Mouse (Mus musculus) ES-E14 (cell line): Measurements from ENCODE around the gene Tmem97. TPM values are rescaled to one million over a fixed set of nuclear protein-coding genes. Genes with fewer than 3 reads are reported as not detected.

Experiments
- DNase-seq: peaks from one replicate; pipeline ENCODE4 v3.0.0-alpha.2; 2013; ENCODE audit warnings: low read depth, low spot score
- H3K27ac ChIP-seq: 2 replicates; pipeline ENCODE4 v1.5.1; 2012; ENCODE audit warnings: low read depth, mild to moderate bottlenecking, low read length, moderate library complexity, mixed read lengths; ENCODE audit not compliant: poor library complexity, insufficient read depth, severe bottlenecking
- H3K36me3 ChIP-seq: 2 replicates; pipeline ENCODE4 v1.6.1; 2012; ENCODE audit warnings: mild to moderate bottlenecking, low read length, moderate library complexity, mixed read lengths; ENCODE audit not compliant: control insufficient read depth, poor library complexity, insufficient read depth, severe bottlenecking
- H3K4me1 ChIP-seq, 2 experiments: fragments of 150-350 bp in 1 of 2; sonication (generic) in 1 of 2; 2 replicates each; pipeline ENCODE4 v1.6.1; 2012; ENCODE audit warnings: low read length in 2 of 2, mild to moderate bottlenecking in 1 of 2, mixed read lengths in 1 of 2; ENCODE audit not compliant: control insufficient read depth in 2 of 2, insufficient read depth in 2 of 2, poor library complexity in 1 of 2
- H3K4me3 ChIP-seq, 2 experiments: fragments of 150-350 bp in 1 of 2; sonication (generic) in 1 of 2; 2 replicates each; pipeline ENCODE4 v1.5.1; 2012; ENCODE audit warnings: low read length in 2 of 2, low read depth in 1 of 2, mild to moderate bottlenecking in 1 of 2, mixed read lengths in 1 of 2; ENCODE audit not compliant: insufficient read depth in 1 of 2, poor library complexity in 1 of 2, severe bottlenecking in 1 of 2
- H3K9ac ChIP-seq: 2 replicates; pipeline ENCODE4 v1.6.1; 2012; ENCODE audit warnings: low read depth, mild to moderate bottlenecking, low read length, mixed read lengths; ENCODE audit not compliant: poor library complexity, insufficient read depth, severe bottlenecking
- H3K9me3 ChIP-seq: fragments of 150-350 bp; sonication (generic); 2 replicates; pipeline ENCODE4 v1.6.1; 2012; ENCODE audit warnings: low read depth, mild to moderate bottlenecking, low read length; ENCODE audit not compliant: control insufficient read depth, insufficient read depth
- CHD2 ChIP-seq: IDR thresholded peaks from 2 replicates; pipeline ENCODE4 v1.6.1; 2014; ENCODE audit warnings: mild to moderate bottlenecking, low read depth, low read length, inconsistent platforms
- HCFC1 ChIP-seq: IDR thresholded peaks from 2 replicates; pipeline ENCODE4 v1.6.1; 2012; ENCODE audit warnings: low read length, inconsistent platforms, borderline replicate concordance; ENCODE audit not compliant: insufficient read depth
- MAFK ChIP-seq: IDR thresholded peaks from 2 replicates; pipeline ENCODE4 v1.6.1; 2014; ENCODE audit warnings: mild to moderate bottlenecking, low read depth, low read length, inconsistent platforms; ENCODE audit not compliant: insufficient read depth
- ZC3H11A ChIP-seq: IDR thresholded peaks from 2 replicates; pipeline ENCODE4 v1.6.1; 2012; ENCODE audit warnings: low read depth, mild to moderate bottlenecking, inconsistent platforms, low read length, borderline replicate concordance
- ZNF384 ChIP-seq: IDR thresholded peaks from 2 replicates; pipeline ENCODE4 v1.6.1; 2012; ENCODE audit warnings: low read depth, low read length, inconsistent platforms
- in situ Hi-C, 2 experiments: fragments of 600-800 bp; cut with MboI; formaldehyde crosslinking; loops; one replicate each; pipeline ENCODE4 v1.15.1; 2025; ENCODE audit warnings: low sequenced_read_pairs in 2 of 2, inconsistent platforms in 1 of 2; ENCODE audit not compliant: unreplicated experiment in 2 of 2
- total RNA-seq: library from RNA; depleted of rRNA; stranded (reverse); fragments of 300-350 nt; gene quantifications from 2 replicates; pipeline ENCODE4 v1.2.3, GENCODE M21; 2012; rRNA removed

Gene Tmem97
- total RNA-seq, 1 experiment: 248 TPM

DNA sequence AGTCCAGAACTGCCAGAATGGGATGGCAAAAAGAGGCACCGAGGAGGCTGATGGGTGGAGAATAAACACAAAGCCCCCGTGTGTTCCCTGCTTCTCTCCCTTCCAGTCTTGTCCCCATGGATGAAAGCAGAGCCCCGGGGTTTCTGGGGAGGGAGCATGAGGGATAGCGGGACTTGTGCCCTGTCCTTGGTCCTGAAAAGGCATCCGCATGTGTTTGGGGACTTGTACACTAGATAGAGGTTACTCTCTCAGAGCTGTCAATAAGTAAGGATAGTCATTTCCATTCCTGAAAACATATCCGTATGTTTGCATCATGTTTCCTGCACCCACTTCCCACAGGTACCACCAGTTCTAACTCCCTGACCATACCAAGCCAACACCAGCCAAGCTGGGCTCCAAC, 54.7 kb downstream of the Tmem97 start:
- TF ChIP-seq ZC3H11A (no peak), ZNF384 (no peak), HCFC1 (no peak), MAFK (no peak), CHD2 (no peak)
- peak; percentile 63 for DNase-seq
- no peak overlapping the region for H3K27ac ChIP-seq
- H3K4me3 ChIP-seq: no peak overlapping the region
- no peaks in the 10 kb centered on the region for H3K36me3 ChIP-seq
- H3K9me3 ChIP-seq: no peaks in the 10 kb centered on the region
- peaks cover 2 to 4% of the 10 kb centered on the region in 2 experiments; a peak in 2 of 4 replicates for H3K4me1 ChIP-seq
- H3K9ac ChIP-seq: no peak overlapping the region
- in situ Hi-C loops: no loop called here

Other genes starting within 250 kb of the Tmem97 start
- gene Spag5, start 249.2 kb downstream of the Tmem97 start, total RNA-seq: 58.2 and 96.2 TPM in 2 replicates
- gene Aldoc, start 227.8 kb downstream of the Tmem97 start, total RNA-seq: 5.0 and 9.8 TPM in 2 replicates
- gene Pigs, start 222.4 kb downstream of the Tmem97 start, total RNA-seq: 45.7 and 78.9 TPM in 2 replicates
- 22.2 and 24.5 TPM in 2 replicates for gene Unc119, start 207.3 kb downstream of the Tmem97 start, total RNA-seq
- gene Foxn1, start 164.2 kb downstream of the Tmem97 start, total RNA-seq: not detected in 2 replicates
- gene Slc13a2, start 128.6 kb downstream of the Tmem97 start, total RNA-seq: 0.13 TPM in 1 of 2 replicates, not detected in the other
- gene Slc46a1, start 85.1 kb downstream of the Tmem97 start, total RNA-seq: 21.4 and 29.0 TPM in 2 replicates
- 3.7 and 5.0 TPM in 2 replicates for gene Sarm1, start 53.0 kb downstream of the Tmem97 start, total RNA-seq
- 0.26 TPM in 1 of 2 replicates, not detected in the other for gene Vtn, start 51.7 kb downstream of the Tmem97 start, total RNA-seq
- 0.31 and 0.32 TPM in 2 replicates for gene Sebox, start 47.3 kb downstream of the Tmem97 start, total RNA-seq
- gene Tmem199, start 38.6 kb downstream of the Tmem97 start, total RNA-seq: 73.1 and 73.8 TPM in 2 replicates
- 88.3 and 88.5 TPM in 2 replicates for gene Poldip2, start 38.6 kb downstream of the Tmem97 start, total RNA-seq
- 18.0 and 28.3 TPM in 2 replicates for gene Tnfaip1, start 14.4 kb downstream of the Tmem97 start, total RNA-seq
- 45.8 and 59.2 TPM in 2 replicates for gene Ift20, start 14.4 kb downstream of the Tmem97 start, total RNA-seq
- 20.9 and 24.7 TPM in 2 replicates for gene Nlk, start 146.6 kb upstream of the Tmem97 start, total RNA-seq
- 33.3 and 35.7 TPM in 2 replicates for gene Ccnq, start 201.0 kb upstream of the Tmem97 start, total RNA-seq